Mouse (Mus musculus) olfactory bulb, adult 2 months (tissue): ENCODE measurements around the gene Paox. TPM values are rescaled to one million over a fixed set of nuclear protein-coding genes. Genes with fewer than 3 reads are reported as not detected.

Experiments used
- H3K27ac ChIP-seq: fragments of 200-500 bp; 2 replicates; pipeline ENCODE4 v1.5.1; 2012; ENCODE audit warnings: low read depth, low read length; ENCODE audit not compliant: insufficient read depth
- H3K4me1 ChIP-seq: fragments of 200-500 bp; 2 replicates; pipeline ENCODE4 v1.6.1; 2012; ENCODE audit warnings: low read length; ENCODE audit not compliant: control insufficient read depth, insufficient read depth
- H3K4me3 ChIP-seq: fragments of 200-500 bp; 2 replicates; pipeline ENCODE4 v1.5.1; 2012; ENCODE audit warnings: mild to moderate bottlenecking, low read depth, low read length, moderate library complexity; ENCODE audit not compliant: insufficient read depth
- CTCF ChIP-seq: fragments of 200-500 bp; IDR thresholded peaks from 2 replicates; pipeline ENCODE4 v1.5.1; 2012; ENCODE audit warnings: low read depth, mild to moderate bottlenecking, low read length, moderate library complexity; ENCODE audit not compliant: insufficient read depth
- POLR2A ChIP-seq: fragments of 200-500 bp; IDR thresholded peaks from 2 replicates; pipeline ENCODE4 v1.6.1; 2012; ENCODE audit warnings: mild to moderate bottlenecking, low read depth, low read length, moderate library complexity; ENCODE audit not compliant: insufficient read depth
- WGBS: fragments of 180-500 bp; shearing (Covaris S2); methylation state at CpG from one replicate; pipeline ENCODE4 v1.1.7; 2018; 5-methylcytosine and 5-hydroxymethylcytosine counted together
- polyA plus RNA-seq: library from polyadenylated mRNA; stranded (reverse); fragments of >200 nt; gene quantifications from 2 replicates; pipeline ENCODE4 v1.2.4, GENCODE M21; 2012; ENCODE audit warnings: low replicate concordance; ENCODE audit not compliant: missing spikeins, insufficient read depth, insufficient read length

Gene Paox
- polyA plus RNA-seq, 1 experiment, result not detected

DNA sequence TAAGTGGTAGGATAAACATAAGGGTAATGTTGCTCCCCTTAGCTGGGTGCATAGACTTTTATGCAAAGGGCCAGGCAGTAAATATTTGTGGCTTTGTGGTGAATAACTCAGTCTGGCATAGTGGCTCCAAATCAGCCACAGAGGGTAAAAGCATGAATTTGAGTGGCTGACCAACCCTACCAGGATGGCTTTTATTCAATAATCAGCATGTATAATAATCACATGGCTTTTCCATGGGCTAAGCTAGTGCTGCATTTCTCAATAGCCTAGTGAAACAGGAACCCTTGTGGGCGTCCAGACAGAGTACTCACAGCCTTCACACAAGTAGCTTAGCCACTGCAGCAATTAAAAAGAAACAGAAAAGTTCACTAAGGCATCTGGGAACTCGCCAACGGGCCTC, 3.7 kb upstream of the Paox start:
- Histone ChIP-seq H3K4me3 (no peak overlapping the region), H3K4me1 (peaks cover 3% of the 10 kb centered on the region; the same call in 1 of the 2 replicates), H3K27ac (no peak overlapping the region)
- WGBS, result 43% methylated on average over 3 of the region's 3 CpGs
- no peak for TF ChIP-seq POLR2A
- no peak for TF ChIP-seq CTCF

DNA sequence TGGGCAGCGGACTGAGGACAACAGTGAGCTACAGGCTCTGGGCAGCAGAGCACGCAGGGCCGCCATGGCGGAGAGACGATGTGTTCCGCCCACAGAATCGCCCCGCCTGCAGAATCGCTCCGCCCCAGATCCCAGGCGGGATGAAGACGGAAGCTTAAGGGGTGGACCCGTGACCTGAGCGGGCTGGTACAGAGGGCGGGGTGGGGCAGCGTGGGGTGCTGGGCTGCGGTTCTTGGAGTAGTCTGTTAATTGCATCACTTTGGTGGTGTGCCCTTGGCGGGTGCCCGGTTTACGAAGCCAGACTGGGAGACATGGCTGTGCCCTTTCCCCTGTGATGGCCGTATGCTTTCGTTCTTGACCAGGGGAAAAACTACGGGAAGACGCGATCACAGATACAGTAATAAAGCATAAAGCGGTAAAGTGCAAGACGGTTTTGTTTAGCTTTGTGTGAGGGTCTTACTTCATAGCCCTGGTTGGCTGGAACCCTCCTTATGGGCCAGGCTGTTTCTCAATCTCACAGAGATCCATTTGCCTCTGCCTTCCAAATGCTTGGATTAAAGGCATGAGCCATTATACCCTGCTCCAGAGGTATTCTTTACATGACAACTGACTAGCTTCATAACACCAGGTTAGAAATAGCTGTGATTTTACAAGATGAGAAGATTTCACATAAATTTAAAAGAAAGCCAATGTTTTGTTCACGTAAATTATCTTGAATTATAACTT, 893 bp downstream of the Paox start, which contains the start of gene Echs1:
Echs1 (minus strand) TSS at position 148 of the 726 bp plus-strand sequence.
- Histone ChIP-seq H3K4me1 (peaks cover 5% of the 10 kb centered on the region; the same call in 1 of the 2 replicates), H3K27ac (peak within 1 kb of the TSS; percentile 81), H3K4me3 (peak within 1 kb of the TSS; percentile 68)
- WGBS, result 3% methylated on average over 28 of the region's 28 CpGs
- TF ChIP-seq CTCF (no peak), POLR2A (peak; percentile 71)

DNA sequence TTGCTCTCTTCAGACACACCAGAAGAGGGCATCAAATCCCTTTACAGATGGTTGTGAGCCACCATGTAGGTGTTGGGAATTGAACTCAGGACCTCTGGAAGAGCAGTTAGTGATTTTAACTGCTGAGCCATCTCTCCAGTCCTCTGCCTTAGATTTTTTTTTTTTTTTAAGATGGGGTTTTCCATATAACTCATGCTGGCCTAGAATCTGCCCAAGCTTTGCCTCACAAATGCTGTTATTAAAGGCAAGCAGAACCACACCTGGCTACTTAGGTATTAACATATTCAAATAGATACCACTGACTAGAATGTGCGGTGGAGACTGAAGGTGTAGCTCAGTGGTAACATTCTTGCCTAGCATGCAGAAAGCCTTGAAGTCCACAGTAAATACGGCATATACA, 4.9 kb downstream of the Paox start:
- Histone ChIP-seq H3K4me1 (peaks cover 2% of the 10 kb centered on the region; the same call in 1 of the 2 replicates), H3K27ac (no peak overlapping the region), H3K4me3 (no peak overlapping the region)
- TF ChIP-seq POLR2A (no peak), CTCF (no peak)
- 96% methylated on average over 2 of the region's 2 CpGs for WGBS

DNA sequence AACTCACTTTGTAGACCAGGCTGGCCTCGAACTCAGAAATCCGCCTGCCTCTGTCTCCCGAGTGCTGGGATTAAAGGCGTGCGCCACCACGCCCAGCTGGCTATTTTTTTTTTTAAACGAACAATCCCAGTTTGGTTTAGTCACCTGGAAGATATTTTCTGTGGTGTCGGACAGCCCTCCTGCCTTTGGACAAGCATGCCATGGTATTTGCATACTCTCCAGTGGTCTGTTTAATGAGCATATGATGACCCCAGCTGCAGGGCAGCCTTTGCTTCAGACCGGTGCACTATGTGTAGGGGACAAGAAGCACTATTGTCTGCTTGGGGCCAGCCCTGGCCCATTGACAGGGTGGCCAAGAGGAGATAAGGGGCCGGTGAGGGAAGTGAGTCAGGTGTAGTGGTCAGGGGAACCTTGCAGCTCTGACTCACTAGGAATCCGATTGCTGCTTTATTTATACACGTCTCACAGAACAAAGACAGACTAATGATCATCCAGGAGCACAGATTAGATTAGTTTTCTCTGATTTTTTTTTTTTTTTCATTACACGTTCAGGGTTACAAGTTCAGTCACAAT, 5.8 kb downstream of the Paox start:
- no peak overlapping the region for H3K27ac ChIP-seq
- TF ChIP-seq POLR2A, result no peak
- TF ChIP-seq CTCF, result no peak

DNA sequence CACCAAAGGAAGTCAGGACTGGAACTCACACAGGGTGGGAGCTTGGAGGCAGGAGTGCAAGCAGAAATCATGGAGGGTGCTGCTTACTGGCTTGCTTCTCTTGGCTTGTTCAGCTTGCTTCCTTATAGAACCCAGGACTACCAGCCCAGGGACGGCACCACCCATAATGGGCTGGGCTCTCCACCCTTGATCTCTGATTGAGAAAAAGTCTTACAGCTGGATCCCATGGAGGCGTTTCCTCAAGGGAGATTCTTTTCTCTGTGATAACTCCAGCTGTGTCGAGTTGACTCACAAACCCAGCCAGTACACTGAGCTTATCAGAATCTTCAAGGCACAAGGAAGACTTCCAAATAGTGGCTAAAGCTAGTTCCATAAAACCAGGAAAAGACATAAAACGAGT, 7.2 kb downstream of the Paox start:
- no peak for TF ChIP-seq CTCF
- no peak for TF ChIP-seq POLR2A
- 29% methylated on average over 4 of the region's 4 CpGs for WGBS
- Histone ChIP-seq H3K4me1 (0 out of 2 replicates have a peak, but pooled peaks cover 5% of the 10 kb centered on the region), H3K4me3 (no peak overlapping the region), H3K27ac (no peak overlapping the region)

More for the DNA sequence above, 5.8 kb downstream of the Paox start:
- 69% methylated on average over 13 of the region's 13 CpGs for WGBS
- no peak overlapping the region for H3K4me3 ChIP-seq
- peaks cover 7% of the 10 kb centered on the region; the same call in 1 of the 2 replicates for H3K4me1 ChIP-seq

DNA sequence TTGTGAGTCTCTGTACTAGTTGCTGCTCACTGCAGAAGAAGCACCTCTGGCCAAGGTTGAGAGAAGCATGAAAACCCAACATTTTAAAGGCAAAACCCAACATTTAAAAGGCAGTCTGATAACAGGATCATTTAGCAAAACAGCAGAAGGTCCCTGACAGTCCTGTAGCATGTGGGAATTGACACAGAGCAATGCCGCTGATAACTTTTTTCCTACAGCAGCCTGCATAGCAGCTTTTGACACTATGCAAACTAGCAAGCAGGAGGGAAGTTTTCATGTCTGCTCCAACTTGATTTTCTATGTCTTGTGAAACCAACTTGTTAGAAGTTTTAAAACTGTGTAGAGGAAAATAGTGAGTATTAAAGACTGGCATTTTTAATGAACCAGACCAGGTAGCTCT, 8.8 kb downstream of the Paox start:
- TF ChIP-seq POLR2A, result no peak
- TF ChIP-seq CTCF, result no peak
- H3K4me1 ChIP-seq, result 0 out of 2 replicates have a peak, but pooled peaks cover 5% of the 10 kb centered on the region
- no peak overlapping the region for H3K4me3 ChIP-seq
- H3K27ac ChIP-seq, result no peak overlapping the region
- 91% methylated on average over 1 of the region's 1 CpGs for WGBS

DNA sequence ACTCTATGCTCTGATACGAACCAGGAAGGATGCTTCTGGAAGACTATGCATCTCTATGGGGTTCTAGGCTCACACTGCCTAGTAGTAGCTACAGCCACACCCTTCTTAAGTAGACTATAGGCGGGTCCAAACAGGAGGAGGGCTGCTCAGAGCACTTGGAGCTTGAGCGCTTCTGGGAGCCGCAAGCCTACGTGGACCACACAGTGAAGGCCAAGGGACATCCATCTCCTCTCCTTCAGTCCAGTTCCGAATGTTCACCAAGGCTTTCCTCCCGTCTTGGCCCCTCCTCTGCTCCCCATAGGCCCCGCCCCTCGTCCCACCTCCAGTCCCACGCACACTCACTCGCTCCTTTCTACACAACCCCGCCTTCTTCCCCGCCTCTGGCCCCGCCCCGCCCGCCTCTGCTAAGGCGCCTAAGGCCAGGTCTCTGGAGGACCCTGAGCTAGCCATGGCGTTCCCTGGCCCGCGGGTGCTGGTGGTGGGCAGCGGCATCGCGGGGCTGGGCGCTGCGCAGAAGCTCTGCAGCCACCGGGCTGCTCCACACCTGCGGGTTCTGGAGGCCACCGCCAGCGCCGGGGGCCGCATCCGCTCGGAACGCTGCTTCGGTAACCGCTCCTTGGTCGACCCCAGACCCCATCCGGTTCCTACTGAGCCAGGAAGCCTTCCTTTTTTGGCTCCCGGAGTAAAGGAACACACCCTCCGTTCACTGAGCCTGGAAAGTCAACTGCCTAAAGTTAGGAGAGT, 9.9 kb downstream of the Paox start:
- Histone ChIP-seq H3K27ac (no peak overlapping the region), H3K4me3 (peak overlapping the region; percentile 62), H3K4me1 (0 out of 2 replicates have a peak, but pooled peaks cover 5% of the 10 kb centered on the region)
- WGBS, result 1% methylated on average over 40 of the region's 40 CpGs
- TF ChIP-seq CTCF, result no peak
- no peak for TF ChIP-seq POLR2A

DNA sequence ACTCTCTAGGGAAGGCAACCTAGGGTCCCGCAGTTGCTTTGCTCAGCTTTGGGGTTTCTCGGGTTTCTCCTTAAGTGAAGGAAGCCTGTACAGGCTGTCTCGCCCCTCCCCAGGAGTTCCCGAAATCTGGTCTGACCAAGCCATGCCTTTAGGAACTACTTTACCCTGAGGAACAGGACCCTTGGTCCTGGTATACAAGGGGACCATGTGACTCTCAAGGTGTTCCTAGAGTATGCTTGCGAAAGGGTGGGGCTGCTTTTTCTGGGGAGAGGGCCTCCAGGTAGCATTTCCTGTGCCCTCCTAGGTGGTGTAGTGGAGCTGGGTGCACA, 10.4 kb downstream of the Paox start:
- H3K27ac ChIP-seq, result no peak overlapping the region
- peak overlapping the region; percentile 62 for H3K4me3 ChIP-seq
- TF ChIP-seq CTCF, result no peak
- WGBS, result 8% methylated on average over 5 of the region's 5 CpGs
- 0 out of 2 replicates have a peak, but pooled peaks cover 5% of the 10 kb centered on the region for H3K4me1 ChIP-seq

DNA sequence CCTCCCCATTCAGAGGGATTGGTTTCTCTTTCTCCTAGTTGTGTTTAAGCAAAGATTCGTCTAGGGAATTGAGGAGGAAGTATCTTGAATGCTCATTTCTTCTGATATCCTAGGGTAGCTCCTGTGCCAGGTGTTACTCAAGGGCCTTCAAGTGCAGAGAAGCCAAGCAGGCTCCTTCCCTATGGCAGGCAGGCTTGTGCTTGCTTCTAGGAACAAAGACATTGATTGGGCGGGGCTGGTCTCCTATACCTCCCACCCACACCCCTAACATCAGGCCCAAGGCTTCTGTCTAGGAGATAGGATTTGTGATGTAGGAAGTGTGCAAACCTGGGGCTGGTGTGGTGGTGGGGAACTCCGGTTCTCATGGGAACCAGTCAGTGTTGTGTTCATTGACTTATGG, 11.3 kb downstream of the Paox start:
- TF ChIP-seq POLR2A (no peak), CTCF (no peak)
- no peak overlapping the region for H3K4me3 ChIP-seq
- no peak overlapping the region for H3K27ac ChIP-seq
- 0 out of 2 replicates have a peak, but pooled peaks cover 5% of the 10 kb centered on the region for H3K4me1 ChIP-seq
- 91% methylated on average over 3 of the region's 3 CpGs for WGBS
